Mouse (Mus musculus) gastrocnemius, postnatal 4 days (tissue): ENCODE measurements at regions not wholly inside any gene's neighbourhood (a gene's known extent, or its start where the extent isn't known, plus 50 kb on each side); places are given as distances from the start of the nearest gene placed in this dataset.
"Not testable (repeated sequence)": the region's sequence is repeated elsewhere in the genome, so short reads cannot be mapped to it uniquely, and the experiment has no call there.

Experiments
- DNase-seq, 2 experiments: peaks; one replicate each; pipeline ENCODE4 v3.0.0; 2021 to 2022; ENCODE audit warnings: low spot score in 2 of 2, mixed read lengths in 2 of 2

- no peak for DNase-seq
Observed at GRCm38 (mm10) chr12:15657748-15658251, 158.9 kb downstream of the Trib2 start.

DNA sequence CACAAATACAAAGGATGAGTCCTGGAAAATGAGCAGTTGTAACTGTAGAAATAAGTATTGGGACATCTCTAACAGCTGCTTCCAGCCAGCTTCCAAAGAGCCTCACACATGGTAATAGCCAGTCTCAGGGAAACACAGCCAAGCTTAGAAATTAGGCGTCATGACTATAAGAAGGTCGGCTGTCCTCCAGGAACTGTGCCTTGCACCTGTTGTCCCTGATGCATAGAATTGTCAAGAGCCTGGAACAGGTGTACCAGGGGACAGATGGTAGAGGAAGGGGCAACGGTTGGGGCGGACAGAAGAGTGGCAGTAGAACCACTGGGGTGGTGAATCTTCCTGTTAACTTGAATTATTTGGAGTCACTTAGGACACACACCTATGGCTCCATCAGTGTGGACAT lies 162.1 kb downstream of the Trib2 start:
- peak in 1 of 2 experiments; percentile 33 for DNase-seq

- DNase-seq = peak in 1 of 2 experiments; percentile 36
Observed at GRCm38 (mm10) chr12:15653357-15653763, 163.4 kb downstream of the Trib2 start.

GRCm38 (mm10) chr12:15651293-15651692 lies 165.4 kb downstream of the Trib2 start:
- no peak for DNase-seq

DNA sequence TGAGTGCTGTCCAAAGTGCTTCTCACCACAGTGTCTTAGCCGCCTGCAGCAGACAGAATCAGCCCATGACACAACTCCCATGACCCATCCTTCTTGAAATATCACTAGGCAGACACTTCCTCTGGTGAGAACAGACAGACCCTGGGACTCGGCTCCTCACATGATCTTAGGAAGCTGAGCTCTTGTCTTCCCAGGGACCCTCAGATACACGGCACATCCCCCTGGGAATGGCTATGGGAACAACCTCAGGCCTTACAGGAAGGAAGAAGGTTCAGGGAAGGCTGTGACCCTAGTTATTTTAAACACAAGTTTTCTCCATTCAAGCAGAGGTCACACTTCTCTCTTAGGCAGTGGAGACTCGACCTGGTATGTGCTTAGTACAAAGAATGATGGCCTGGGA lies 166.8 kb downstream of the Trib2 start:
- no peak for DNase-seq

GRCm38 (mm10) chr12:15649226-15649625 lies 167.5 kb downstream of the Trib2 start:
- DNase-seq = no peak

GRCm38 (mm10) chr12:15644074-15644672 lies 172.5 kb downstream of the Trib2 start:
- no peak for DNase-seq

- DNase-seq = no peak
Observed at GRCm38 (mm10) chr12:15643669-15644068, 173.1 kb downstream of the Trib2 start.

DNA sequence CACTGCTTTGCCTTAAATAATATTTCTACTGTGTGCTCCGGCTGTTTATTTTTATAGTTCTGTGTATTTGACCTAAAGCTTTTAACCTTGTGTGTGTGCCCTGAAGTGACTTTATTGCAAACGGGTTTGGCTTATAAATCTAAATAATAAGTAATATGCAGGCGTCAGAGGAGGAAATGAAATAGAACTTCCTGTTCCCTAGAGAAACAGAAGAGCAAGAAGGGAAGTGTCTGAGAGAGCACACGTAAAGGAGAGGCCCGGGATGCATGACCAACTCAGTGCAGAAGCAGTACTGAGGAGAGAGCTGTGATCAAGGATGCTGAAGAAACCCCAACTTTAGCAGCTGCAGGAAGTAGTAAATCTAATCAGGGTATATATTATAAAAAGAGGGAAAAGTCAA lies 176.4 kb downstream of the Trib2 start:
- no peak for DNase-seq

- DNase-seq = no peak
Observed at GRCm38 (mm10) chr12:15629971-15630370, 186.8 kb downstream of the Trib2 start.

GRCm38 (mm10) chr12:15619521-15619920 lies 197.2 kb downstream of the Trib2 start:
- DNase-seq = no peak

- peak in 1 of 2 experiments; percentile 20 for DNase-seq
Observed at GRCm38 (mm10) chr12:15617312-15617711, 199.4 kb downstream of the Trib2 start.

DNA sequence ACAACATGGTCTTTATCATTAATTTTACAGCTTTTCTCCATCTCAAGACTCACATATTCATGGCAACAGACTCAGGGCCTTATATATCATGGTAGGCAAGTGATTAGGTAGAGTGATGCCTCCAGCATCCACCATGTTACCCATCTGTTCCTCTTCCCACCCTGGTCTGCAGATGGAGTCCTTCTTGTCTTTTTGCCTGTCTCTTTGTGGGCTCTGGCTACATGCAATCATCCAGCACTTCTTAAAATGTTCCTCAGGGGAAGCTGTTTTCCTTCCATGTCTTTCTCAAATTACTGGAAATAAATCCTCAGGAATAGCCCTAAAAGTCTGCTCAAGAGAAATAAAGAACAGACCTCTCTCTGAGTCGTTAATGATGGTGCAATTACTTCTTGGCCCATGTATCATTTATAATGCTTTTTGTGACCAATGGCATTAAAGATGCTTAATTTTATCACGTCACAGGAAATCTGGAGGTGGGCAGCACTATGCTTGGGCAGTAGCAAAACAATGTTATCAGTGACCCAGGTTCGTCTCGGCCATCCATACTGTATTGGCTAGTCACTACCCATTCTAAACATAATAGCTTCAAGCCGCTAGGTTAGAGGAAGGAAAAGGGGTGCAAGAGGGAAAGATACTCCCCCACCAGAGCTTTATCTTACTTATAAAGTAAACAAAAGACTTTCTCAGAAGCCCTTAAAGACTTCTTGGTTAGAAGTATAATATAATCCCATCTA lies 204.7 kb downstream of the Trib2 start:
- DNase-seq = no peak

- DNase-seq = no peak
Observed at GRCm38 (mm10) chr12:15607091-15607490, 209.6 kb downstream of the Trib2 start.

GRCm38 (mm10) chr12:15606095-15606494 lies 210.6 kb downstream of the Trib2 start:
- DNase-seq = peak in 1 of 2 experiments; percentile 18

- DNase-seq = no peak
Observed at GRCm38 (mm10) chr12:15604630-15605029, 212.1 kb downstream of the Trib2 start.

GRCm38 (mm10) chr12:15603885-15604284 lies 212.8 kb downstream of the Trib2 start:
- no peak for DNase-seq

GRCm38 (mm10) chr12:15603319-15603718 lies 213.4 kb downstream of the Trib2 start:
- no peak for DNase-seq

GRCm38 (mm10) chr12:15594704-15595103 lies 222.0 kb downstream of the Trib2 start:
- DNase-seq = no peak

GRCm38 (mm10) chr12:15587864-15588263 lies 228.9 kb downstream of the Trib2 start:
- DNase-seq = not testable (repeated sequence)

- no peak for DNase-seq
Observed at GRCm38 (mm10) chr12:15586706-15587442, 229.8 kb downstream of the Trib2 start.

- no peak for DNase-seq
Observed at GRCm38 (mm10) chr12:15585845-15586244, 230.9 kb downstream of the Trib2 start.
